Mouse (Mus musculus): ENCODE results near the gene Tas1r1.
A peak's percentile ranks its signal among the peaks of the same experiment; 100 is the strongest.

DNA sequence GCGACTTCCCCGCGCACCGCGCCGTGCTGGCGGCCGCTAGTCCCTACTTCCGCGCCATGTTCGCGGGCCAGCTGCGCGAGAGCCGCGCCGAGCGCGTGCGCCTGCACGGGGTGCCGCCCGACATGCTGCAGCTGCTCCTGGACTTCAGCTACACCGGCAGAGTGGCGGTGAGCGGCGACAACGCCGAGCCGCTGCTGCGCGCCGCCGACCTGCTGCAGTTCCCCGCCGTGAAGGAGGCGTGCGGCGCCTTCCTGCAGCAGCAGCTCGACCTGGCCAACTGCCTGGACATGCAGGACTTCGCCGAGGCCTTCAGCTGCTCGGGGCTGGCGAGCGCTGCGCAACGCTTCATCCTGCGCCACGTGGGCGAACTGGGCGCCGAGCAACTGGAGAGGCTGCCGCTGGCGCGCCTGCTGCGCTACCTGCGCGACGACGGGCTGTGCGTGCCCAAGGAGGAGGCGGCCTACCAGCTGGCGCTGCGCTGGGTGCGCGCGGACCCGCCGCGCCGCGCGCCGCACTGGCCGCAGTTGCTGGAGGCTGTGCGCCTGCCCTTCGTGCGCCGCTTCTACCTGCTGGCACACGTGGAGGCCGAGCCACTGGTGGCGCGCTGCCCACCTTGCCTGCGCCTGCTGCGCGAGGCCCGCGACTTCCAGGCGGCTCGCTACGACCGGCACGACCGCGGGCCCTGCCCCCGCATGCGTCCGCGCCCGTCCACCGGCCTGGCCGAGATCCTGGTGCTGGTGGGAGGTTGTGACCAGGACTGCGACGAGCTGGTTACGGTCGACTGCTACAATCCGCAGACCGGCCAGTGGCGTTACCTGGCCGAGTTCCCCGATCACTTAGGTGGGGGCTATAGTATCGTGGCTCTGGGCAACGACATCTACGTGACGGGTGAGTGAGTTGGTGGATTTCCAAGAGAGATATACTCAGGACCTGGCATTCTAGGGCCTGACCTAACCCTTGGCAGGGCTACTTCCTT is 29.0 kb downstream of the Tas1r1 start:
- TF ChIP-seq POLR2A (IDR thresholded peaks at IDR 0.05; ENCODE audit: borderline replicate concordance, insufficient read depth, low read length), result 0 out of 2 replicates have a peak, but pooled peaks have one; percentile 10
- no peak for TF ChIP-seq CTCF (IDR thresholded peaks at IDR 0.05; ENCODE audit: borderline replicate concordance, insufficient read depth, low read depth, low read length)
